Mouse (Mus musculus) erythroblast, embryonic 14.5 days (primary cell): ENCODE results near the gene Astn2. TPM values are rescaled to one million over a fixed set of nuclear protein-coding genes. Genes with fewer than 3 reads are reported as not detected.

ENCODE experiments used
- H3K27me3 ChIP-seq: 2 replicates; pipeline ENCODE4 v1.6.1; 2012; ENCODE audit warnings: inconsistent platforms; ENCODE audit not compliant: control insufficient read depth
- H3K36me3 ChIP-seq: 2 replicates; pipeline ENCODE4 v1.6.1; 2012; ENCODE audit warnings: mild to moderate bottlenecking, inconsistent platforms; ENCODE audit not compliant: control insufficient read depth
- H3K4me1 ChIP-seq: 2 replicates; pipeline ENCODE4 v1.6.1; 2012; ENCODE audit warnings: inconsistent platforms; ENCODE audit not compliant: control insufficient read depth
- H3K4me3 ChIP-seq: replicated peaks from 2 replicates; pipeline ENCODE3; 2012; ENCODE audit warnings: moderate library complexity, mild to moderate bottlenecking, inconsistent platforms
- H3K9me3 ChIP-seq: 2 replicates; pipeline ENCODE4 v1.6.1; 2012; ENCODE audit warnings: low read length, inconsistent platforms, mixed read lengths; ENCODE audit not compliant: control insufficient read depth
- GATA1 ChIP-seq: IDR thresholded peaks from 2 replicates; pipeline ENCODE4 v1.6.1; 2012; ENCODE audit warnings: low read length, inconsistent platforms, mixed read lengths
- TAL1 ChIP-seq: IDR thresholded peaks from 3 replicates; pipeline ENCODE4 v1.6.1; 2012; ENCODE audit warnings: low read length, inconsistent platforms, mixed read lengths
- polyA plus RNA-seq: library from polyadenylated mRNA; stranded (reverse); fragments of >175 nt; gene quantifications from 2 replicates; pipeline ENCODE4 v1.2.3, GENCODE M21; 2012

The Astn2 gene
- polyA plus RNA-seq, 1 experiment: not detected

DNA sequence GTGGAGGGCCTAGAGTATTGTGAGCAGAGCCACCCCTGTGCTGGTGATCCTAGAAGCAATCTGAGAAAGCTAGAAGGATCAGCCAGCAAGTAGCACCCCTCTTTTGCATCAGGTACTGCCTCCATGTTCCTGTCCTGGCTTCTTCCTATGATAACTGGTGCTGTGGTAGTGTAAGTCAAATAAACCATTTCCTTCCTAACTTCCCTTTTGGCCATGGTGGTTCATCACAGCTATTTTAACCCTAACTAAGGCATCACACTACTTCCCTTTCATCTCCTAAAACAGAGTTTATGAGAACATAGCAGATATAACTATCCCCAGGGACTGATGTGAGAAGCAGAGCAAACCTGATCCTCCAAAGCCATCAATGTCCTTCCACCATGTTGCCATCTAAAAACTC, 897.5 kb downstream of the Astn2 start:
- no peaks in the 10 kb centered on the region for H3K27me3 ChIP-seq
- H3K4me3 ChIP-seq: no peak overlapping the region
- TF ChIP-seq TAL1: no peak
- no peaks in the 10 kb centered on the region for H3K36me3 ChIP-seq
- no peaks in the 10 kb centered on the region for H3K4me1 ChIP-seq
- H3K9me3 ChIP-seq: no peaks in the 10 kb centered on the region

DNA sequence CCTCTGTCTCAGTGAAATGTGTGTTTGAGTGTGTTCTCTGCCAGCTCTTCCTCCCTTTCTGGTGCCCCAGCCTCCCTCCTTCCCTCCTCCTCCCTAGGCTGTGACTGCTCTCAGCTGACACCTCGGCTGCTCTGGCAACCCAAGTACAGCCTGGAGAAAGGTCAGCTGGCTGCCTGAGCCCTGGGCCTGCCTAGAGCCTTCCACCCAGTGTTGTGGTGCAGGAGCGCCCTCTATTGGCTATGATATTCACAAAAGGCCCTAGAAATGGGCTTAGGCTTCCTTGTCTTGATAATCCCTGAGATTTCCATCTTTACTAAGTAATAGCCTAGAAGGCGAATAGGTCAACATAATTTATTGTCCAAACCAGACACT, 908.0 kb downstream of the Astn2 start:
- no peak for TF ChIP-seq GATA1
- no peak for TF ChIP-seq TAL1
- no peaks in the 10 kb centered on the region for H3K9me3 ChIP-seq
- no peak overlapping the region for H3K4me3 ChIP-seq
- H3K36me3 ChIP-seq: no peaks in the 10 kb centered on the region
- no peaks in the 10 kb centered on the region for H3K4me1 ChIP-seq
- no peaks in the 10 kb centered on the region for H3K27me3 ChIP-seq

DNA sequence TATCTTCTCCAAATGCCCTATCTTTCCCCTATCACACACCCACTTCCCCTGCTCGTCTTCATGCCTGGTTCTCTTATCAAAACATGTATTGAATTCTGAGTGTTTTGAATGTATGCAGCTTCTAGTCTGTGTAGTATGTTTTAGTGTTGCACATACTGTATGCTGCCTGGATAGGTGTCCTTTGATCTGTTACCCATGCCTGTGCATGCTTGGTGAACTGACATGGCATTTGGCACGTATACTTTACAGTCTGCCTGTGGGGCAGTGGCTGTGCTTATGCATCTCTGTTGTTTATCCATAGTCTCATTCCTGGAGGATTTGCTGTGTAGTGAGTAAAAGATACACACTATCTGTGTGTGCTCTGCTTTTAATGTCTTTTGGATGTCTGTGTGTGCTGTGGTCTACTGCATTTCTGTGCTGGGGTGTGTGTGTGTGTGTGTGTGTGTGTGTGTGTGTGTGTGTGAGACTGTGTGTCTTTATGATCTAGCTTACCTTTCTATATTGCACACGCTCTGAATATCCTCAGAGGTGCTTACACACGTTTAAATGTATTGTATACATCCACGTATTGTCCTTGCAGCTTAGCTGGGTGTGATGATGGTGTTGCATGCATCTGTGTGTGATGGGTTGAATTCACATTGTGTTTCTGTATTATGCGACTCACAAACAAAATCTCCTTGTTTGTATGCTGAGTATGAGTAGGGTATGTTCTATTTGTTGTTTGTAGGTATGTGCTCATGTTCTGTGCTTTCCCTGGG, 908.5 kb downstream of the Astn2 start:
- Histone ChIP-seq H3K27me3 (no peaks in the 10 kb centered on the region), H3K4me1 (no peaks in the 10 kb centered on the region), H3K36me3 (no peaks in the 10 kb centered on the region), H3K4me3 (no peak overlapping the region), H3K9me3 (no peaks in the 10 kb centered on the region)
- no peak for TF ChIP-seq GATA1
- TF ChIP-seq TAL1: no peak

DNA sequence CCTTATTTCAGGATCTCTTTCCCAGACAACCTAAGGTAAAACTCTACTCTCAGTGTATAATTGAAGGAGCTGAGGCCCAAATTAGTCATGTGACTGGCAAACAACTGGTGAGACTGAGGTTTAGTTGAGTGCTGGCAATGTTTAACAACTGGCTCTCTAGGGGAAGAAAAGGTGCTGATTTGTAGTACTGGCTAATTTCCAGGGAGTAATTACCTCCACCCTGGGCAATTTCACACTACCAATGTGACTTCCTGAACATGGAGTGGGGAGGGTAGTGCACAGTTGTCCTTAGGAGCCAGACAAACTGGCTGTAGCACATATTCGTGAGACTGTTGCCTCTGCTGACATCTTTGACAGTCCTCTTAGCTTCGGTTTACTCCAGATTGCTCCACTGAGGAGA, 912.9 kb downstream of the Astn2 start:
- Histone ChIP-seq H3K4me1 (no peaks in the 10 kb centered on the region), H3K27me3 (no peaks in the 10 kb centered on the region), H3K36me3 (no peaks in the 10 kb centered on the region), H3K9me3 (no peaks in the 10 kb centered on the region), H3K4me3 (no peak overlapping the region)
- no peak for TF ChIP-seq TAL1
- TF ChIP-seq GATA1: no peak

DNA sequence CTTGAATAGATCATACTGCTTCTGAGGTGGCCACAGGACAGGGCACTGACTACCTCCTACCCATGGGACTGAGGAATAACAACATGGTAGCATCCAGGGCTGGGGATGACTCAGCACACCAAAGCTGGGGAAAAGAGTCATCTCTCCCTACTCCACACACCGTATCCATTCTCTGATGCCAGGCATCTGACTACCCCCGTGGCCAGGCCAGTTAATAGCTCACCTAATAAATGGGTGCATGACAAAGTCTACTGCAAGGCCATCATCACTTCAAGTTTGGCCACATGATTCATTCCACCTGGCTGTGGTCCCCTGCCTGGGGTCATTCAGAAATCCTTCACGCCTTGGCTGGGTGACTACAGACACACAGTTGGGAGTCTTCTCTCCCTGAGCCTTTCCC, 914.7 kb downstream of the Astn2 start:
- Histone ChIP-seq H3K4me1 (no peaks in the 10 kb centered on the region), H3K4me3 (no peak overlapping the region), H3K9me3 (no peaks in the 10 kb centered on the region), H3K36me3 (no peaks in the 10 kb centered on the region), H3K27me3 (no peaks in the 10 kb centered on the region)
- TF ChIP-seq TAL1 (no peak), GATA1 (no peak)

DNA sequence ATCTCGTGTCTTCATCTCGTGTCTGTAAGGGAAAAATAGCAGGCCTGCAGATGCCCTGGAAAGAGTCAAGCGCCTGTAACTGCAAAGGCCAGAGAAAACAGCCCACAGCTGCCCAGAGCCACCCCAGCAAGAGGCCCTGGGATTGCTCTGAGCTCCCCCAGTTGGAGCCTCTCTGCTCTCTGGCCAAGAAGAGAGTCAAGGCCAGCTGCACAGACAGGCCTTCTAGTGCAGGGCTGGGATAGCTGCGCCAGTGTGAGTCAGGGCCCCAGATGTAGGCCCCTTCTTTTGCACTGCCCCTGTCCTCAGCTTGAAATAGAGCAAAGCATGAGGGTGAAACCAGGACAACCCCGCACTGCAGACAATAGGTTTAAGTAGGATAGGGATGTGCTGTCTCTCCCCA, 922.8 kb downstream of the Astn2 start:
- Histone ChIP-seq H3K4me3 (no peak overlapping the region), H3K4me1 (no peaks in the 10 kb centered on the region), H3K9me3 (no peaks in the 10 kb centered on the region), H3K36me3 (no peaks in the 10 kb centered on the region), H3K27me3 (no peaks in the 10 kb centered on the region)
- no peak for TF ChIP-seq TAL1
- TF ChIP-seq GATA1: no peak

DNA sequence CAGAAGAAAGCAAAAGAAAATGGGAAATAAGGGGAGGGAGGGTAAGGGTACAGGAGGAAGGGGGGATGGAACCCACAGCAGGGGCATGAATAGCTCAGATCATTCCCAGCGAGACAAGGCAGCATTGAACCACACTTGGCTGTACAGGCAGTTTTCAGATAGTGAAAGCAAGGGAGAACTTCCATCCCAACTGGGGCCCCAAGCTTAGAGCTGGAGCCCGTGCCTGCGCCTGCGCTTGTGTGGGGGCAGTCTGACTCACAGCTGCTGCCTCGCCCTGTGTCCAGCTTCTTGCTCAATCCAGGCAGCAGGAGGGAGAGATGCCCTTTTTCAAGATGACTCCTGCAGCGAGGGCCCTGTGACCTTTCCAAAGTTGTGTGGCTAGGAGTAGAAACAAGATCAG, 927.3 kb downstream of the Astn2 start:
- H3K4me3 ChIP-seq: no peak overlapping the region
- H3K4me1 ChIP-seq: no peaks in the 10 kb centered on the region
- no peaks in the 10 kb centered on the region for H3K27me3 ChIP-seq
- no peak for TF ChIP-seq GATA1
- TF ChIP-seq TAL1: no peak
- H3K9me3 ChIP-seq: no peaks in the 10 kb centered on the region
- no peaks in the 10 kb centered on the region for H3K36me3 ChIP-seq

DNA sequence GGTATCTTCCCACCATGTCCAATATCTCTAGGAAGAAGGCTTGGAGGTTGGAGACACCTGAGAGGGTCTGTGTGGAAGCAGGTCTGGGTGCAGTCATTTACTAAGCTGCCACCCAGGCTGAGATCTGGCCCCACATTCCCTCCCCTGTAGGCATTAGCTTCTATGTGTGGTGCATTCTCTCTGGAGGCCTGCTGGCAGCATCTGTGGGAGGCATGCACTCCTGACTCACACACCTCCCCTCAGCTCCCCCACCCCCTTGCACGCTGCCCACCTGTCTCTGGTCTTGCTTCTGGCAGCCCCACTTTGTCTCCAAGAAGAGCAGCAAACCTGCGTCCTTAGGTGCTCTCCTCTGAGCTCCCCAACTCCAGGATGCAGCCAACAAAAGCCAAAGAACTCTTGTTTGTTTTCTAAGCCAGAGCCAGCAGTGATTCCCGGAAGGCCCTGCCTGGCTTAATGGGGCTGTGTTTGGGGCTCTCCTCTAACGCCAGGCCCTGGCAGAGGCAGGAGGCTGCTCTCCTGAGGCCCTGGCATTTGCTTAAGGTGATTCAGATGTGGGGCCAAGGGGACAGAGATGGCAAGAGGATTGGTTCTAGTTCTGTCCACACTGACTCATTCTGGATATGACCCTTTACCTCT, 928.4 kb downstream of the Astn2 start:
- H3K9me3 ChIP-seq: no peaks in the 10 kb centered on the region
- no peaks in the 10 kb centered on the region for H3K36me3 ChIP-seq
- H3K4me1 ChIP-seq: no peaks in the 10 kb centered on the region
- H3K27me3 ChIP-seq: no peaks in the 10 kb centered on the region
- TF ChIP-seq GATA1 (no peak), TAL1 (no peak)
- H3K4me3 ChIP-seq: no peak overlapping the region

DNA sequence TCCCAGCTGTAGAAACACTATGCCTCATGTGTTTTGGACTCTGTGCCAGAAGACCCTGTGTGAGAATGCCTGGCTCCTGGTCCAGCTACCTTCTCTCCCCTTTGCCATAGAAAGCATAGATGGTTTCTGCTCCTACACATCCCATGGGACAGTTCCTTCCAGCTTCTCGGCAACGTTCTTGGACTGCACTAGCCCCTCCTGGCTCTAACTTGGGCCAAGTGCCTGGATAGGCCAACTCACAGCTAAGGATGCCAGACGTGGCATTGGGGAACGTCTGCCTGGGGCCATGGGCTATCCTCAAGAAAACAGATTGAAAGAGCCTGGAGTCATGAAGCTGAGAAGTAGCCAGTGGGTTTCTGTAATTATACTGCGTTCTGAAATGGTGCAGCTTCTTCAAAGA, 931.3 kb downstream of the Astn2 start:
- TF ChIP-seq GATA1: no peak
- no peak for TF ChIP-seq TAL1
- no peak overlapping the region for H3K4me3 ChIP-seq
- H3K36me3 ChIP-seq: no peaks in the 10 kb centered on the region
- no peaks in the 10 kb centered on the region for H3K27me3 ChIP-seq
- no peaks in the 10 kb centered on the region for H3K4me1 ChIP-seq
- no peaks in the 10 kb centered on the region for H3K9me3 ChIP-seq

DNA sequence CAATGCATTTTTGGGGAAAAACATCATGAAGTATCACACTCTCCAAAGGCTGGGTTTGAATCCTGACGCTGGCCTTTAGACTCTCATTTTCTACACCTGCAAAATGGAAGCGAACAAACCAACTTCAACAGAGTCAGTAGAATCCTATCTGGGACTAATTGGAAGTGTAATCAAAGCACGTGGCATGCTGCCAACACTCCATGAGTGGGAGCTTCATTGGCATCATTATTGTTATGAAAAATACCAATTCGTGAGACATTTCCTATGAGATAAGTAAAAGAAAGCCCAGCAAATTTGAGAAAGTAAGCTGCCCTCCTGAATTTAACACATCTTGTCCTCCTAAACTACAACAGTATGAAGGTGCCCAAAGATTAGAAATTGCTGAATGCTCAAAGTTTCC, 955.2 kb downstream of the Astn2 start:
- no peaks in the 10 kb centered on the region for H3K27me3 ChIP-seq
- H3K4me1 ChIP-seq: no peaks in the 10 kb centered on the region
- H3K4me3 ChIP-seq: no peak overlapping the region
- H3K36me3 ChIP-seq: no peaks in the 10 kb centered on the region
- TF ChIP-seq GATA1: no peak
- TF ChIP-seq TAL1: no peak
- H3K9me3 ChIP-seq: no peaks in the 10 kb centered on the region
